Mouse (Mus musculus): ENCODE data around the gene Atad2b. TPM values are rescaled to one million over a fixed set of nuclear protein-coding genes. Genes with fewer than 3 reads are reported as not detected.
"Not testable (repeated sequence)": the region's sequence is repeated elsewhere in the genome, so short reads cannot be mapped to it uniquely, and the experiment has no call there.

Gene Atad2b
- polyA plus RNA-seq, 1 experiment from 2014 or later, result 5.3 TPM

GRCm38 (mm10) chr12:5005776-5006175, 88.6 kb downstream of the Atad2b start:
- H3K4me3 ChIP-seq (ENCODE audit: low read length); H3K4me2 ChIP-seq (ENCODE audit: low read depth, low read length); H3K9ac ChIP-seq (ENCODE audit: low read length); H3K4me1 ChIP-seq (ENCODE audit: control insufficient read depth, insufficient read depth, low read length); H3K27ac ChIP-seq (ENCODE audit: low read length); ATAC-seq (replicated peaks; ENCODE audit: extremely low read depth, insufficient read depth, low FRiP score); H3K36me3 ChIP-seq (ENCODE audit: control insufficient read depth, insufficient read depth); H3K27me3 ChIP-seq (ENCODE audit: control insufficient read depth, insufficient read depth, low read length); H3K9me3 ChIP-seq (replicated peaks; ENCODE audit: control insufficient read depth, low read length): not testable (repeated sequence)
- WGBS, result 84% methylated on average over 3 of the region's 3 CpGs

DNA sequence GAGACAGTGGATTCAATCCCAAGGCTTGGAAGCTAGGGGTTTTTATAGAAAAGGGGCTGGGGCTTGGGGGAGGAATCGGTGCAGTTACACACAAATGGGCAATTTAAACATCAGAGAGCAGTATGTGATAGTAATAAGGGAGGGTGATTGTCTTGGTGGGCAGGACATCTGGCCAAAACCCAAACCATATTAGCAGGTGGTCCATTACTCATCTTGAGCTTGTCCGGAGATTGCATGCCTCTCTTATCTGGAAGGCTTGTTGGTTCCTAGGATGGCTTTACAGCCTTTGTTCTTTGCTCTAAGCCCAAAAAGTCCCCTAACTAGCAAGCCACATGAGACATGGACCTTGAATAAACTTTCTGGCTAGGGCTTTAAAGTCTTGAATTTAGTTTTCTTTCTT, 91.5 kb downstream of the Atad2b start:
- H3K36me3 ChIP-seq (ENCODE audit: control insufficient read depth, insufficient read depth); H3K4me2 ChIP-seq (ENCODE audit: low read depth, low read length); H3K9me3 ChIP-seq (replicated peaks; ENCODE audit: control insufficient read depth, low read length); H3K27me3 ChIP-seq (ENCODE audit: control insufficient read depth, insufficient read depth, low read length); H3K4me3 ChIP-seq (ENCODE audit: low read length); H3K4me1 ChIP-seq (ENCODE audit: control insufficient read depth, insufficient read depth, low read length); ATAC-seq (replicated peaks; ENCODE audit: extremely low read depth, insufficient read depth, low FRiP score); H3K27ac ChIP-seq (ENCODE audit: low read length); H3K9ac ChIP-seq (ENCODE audit: low read length): not testable (repeated sequence)
- 58% methylated on average over 2 of the region's 2 CpGs for WGBS

DNA sequence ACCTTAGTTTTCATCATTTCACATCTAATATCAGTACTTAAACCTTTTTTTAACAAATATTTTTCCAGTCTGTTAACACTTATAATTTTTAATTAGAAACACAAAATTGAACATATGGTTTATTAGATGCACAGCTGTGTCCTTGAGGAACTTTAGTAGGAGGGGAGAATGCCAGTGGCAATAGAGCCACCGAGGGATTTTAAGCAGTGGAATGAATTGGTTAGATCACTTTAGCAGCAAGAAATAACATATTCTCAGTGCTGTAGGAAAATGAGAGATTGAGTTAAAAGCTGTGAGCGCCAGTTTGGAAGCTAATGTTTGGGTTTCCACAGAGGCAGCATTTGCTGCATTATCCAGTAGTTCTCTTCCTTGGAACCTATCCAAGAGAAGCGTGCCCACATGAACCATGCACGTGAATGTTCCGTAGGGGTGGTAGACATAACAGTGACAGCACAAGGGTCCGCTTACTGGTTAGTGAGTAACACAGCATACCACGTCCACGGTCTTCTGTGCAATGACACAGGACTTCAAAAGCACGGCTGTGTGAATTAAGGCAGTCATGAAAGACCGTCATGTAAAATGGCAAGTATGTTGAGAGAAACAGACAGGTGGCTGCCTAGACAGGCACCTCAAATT, 108.2 kb downstream of the Atad2b start:
- WGBS, result 87% methylated on average over 10 of the region's 10 CpGs
- Histone ChIP-seq H3K9ac (ENCODE audit: low read length) (no peak overlapping the region), H3K36me3 (ENCODE audit: control insufficient read depth, insufficient read depth) (peaks cover 19% of the 10 kb centered on the region), H3K27ac (ENCODE audit: low read length) (no peak overlapping the region), H3K4me3 (ENCODE audit: low read length) (no peak overlapping the region), H3K27me3 (ENCODE audit: control insufficient read depth, insufficient read depth, low read length) (no peaks in the 10 kb centered on the region), H3K4me2 (ENCODE audit: low read depth, low read length) (no peak overlapping the region), H3K4me1 (ENCODE audit: control insufficient read depth, insufficient read depth, low read length) (no peaks in the 10 kb centered on the region), H3K9me3 (replicated peaks; ENCODE audit: control insufficient read depth, low read length) (no peaks in the 10 kb centered on the region)
- ATAC-seq (replicated peaks; ENCODE audit: extremely low read depth, insufficient read depth, low FRiP score), result no peak

GRCm38 (mm10) chr12:5029035-5029434, 111.9 kb downstream of the Atad2b start:
- no peak overlapping the region for H3K4me2 ChIP-seq (ENCODE audit: low read depth, low read length)
- H3K4me3 ChIP-seq (ENCODE audit: low read length), result no peak overlapping the region
- ATAC-seq (replicated peaks; ENCODE audit: extremely low read depth, insufficient read depth, low FRiP score), result no peak
- no peak overlapping the region for H3K9ac ChIP-seq (ENCODE audit: low read length)
- peaks cover 34% of the 10 kb centered on the region for H3K36me3 ChIP-seq (ENCODE audit: control insufficient read depth, insufficient read depth)
- no peaks in the 10 kb centered on the region for H3K4me1 ChIP-seq (ENCODE audit: control insufficient read depth, insufficient read depth, low read length)
- no peaks in the 10 kb centered on the region for H3K9me3 ChIP-seq (replicated peaks; ENCODE audit: control insufficient read depth, low read length)
- H3K27me3 ChIP-seq (ENCODE audit: control insufficient read depth, insufficient read depth, low read length), result no peaks in the 10 kb centered on the region
- no peak overlapping the region for H3K27ac ChIP-seq (ENCODE audit: low read length)
- 74% methylated on average over 5 of the region's 5 CpGs for WGBS

DNA sequence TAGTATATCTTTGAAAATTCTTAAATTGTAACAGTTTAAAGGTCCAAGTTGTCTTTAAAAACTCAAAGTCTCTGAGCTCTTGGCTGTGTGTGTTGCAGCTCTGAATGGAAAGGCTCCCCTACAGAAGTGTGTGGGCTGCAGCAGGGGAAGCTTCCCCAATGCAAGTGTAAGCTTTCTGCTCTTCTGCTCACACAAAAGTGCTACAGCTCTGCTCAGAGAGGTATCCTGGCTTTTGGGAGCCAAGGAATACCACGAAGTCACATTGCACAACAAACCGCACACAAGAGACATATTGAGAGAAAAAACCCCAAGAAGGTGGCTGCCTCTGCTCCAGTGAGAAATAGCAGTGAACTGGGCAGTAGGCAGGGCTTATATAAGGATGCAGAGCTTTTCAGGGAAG, 120.9 kb downstream of the Atad2b start:
- H3K9me3 ChIP-seq (replicated peaks; ENCODE audit: control insufficient read depth, low read length), result no peaks in the 10 kb centered on the region
- no peak overlapping the region for H3K4me2 ChIP-seq (ENCODE audit: low read depth, low read length)
- no peak for ATAC-seq (replicated peaks; ENCODE audit: extremely low read depth, insufficient read depth, low FRiP score)
- no peaks in the 10 kb centered on the region for H3K4me1 ChIP-seq (ENCODE audit: control insufficient read depth, insufficient read depth, low read length)
- WGBS, result 94% methylated on average over 2 of the region's 2 CpGs
- no peak overlapping the region for H3K4me3 ChIP-seq (ENCODE audit: low read length)
- H3K36me3 ChIP-seq (ENCODE audit: control insufficient read depth, insufficient read depth), result peaks cover 42% of the 10 kb centered on the region
- H3K27ac ChIP-seq (ENCODE audit: low read length), result no peak overlapping the region
- no peak overlapping the region for H3K9ac ChIP-seq (ENCODE audit: low read length)
- H3K27me3 ChIP-seq (ENCODE audit: control insufficient read depth, insufficient read depth, low read length), result no peaks in the 10 kb centered on the region

DNA sequence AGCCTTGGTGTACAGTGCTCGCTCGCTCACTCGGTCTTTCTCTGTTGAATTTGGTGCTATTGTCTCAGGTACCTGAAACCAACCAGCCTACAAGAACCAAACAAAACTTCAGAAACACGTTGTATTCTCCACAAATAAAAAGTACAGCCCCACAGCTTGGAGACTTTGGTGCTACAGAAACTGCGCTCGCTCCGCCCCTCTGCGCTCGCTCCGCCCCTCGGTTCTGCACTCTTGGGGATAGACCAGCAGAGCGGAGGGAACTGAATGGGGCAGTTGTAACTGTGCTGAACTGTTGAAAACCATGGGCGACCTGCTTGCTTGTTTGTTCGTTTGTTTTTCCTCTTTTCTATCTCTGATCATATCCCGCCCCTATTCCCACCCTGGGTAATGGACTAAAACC, 127.0 kb downstream of the Atad2b start:
- no peaks in the 10 kb centered on the region for H3K4me1 ChIP-seq (ENCODE audit: control insufficient read depth, insufficient read depth, low read length)
- H3K4me3 ChIP-seq (ENCODE audit: low read length), result no peak overlapping the region
- no peaks in the 10 kb centered on the region for H3K9me3 ChIP-seq (replicated peaks; ENCODE audit: control insufficient read depth, low read length)
- H3K27ac ChIP-seq (ENCODE audit: low read length), result no peak overlapping the region
- whole genome bisulfite sequencing, result 89% methylated on average over 15 of the region's 15 CpGs
- H3K36me3 ChIP-seq (ENCODE audit: control insufficient read depth, insufficient read depth), result peaks cover 16% of the 10 kb centered on the region
- no peak overlapping the region for H3K4me2 ChIP-seq (ENCODE audit: low read depth, low read length)
- no peak overlapping the region for H3K9ac ChIP-seq (ENCODE audit: low read length)
- no peak for ATAC-seq (replicated peaks; ENCODE audit: extremely low read depth, insufficient read depth, low FRiP score)
- no peaks in the 10 kb centered on the region for H3K27me3 ChIP-seq (ENCODE audit: control insufficient read depth, insufficient read depth, low read length)

GRCm38 (mm10) chr12:5048104-5048503, 131.0 kb downstream of the Atad2b start:
- ATAC-seq (replicated peaks; ENCODE audit: extremely low read depth, insufficient read depth, low FRiP score), result no peak
- Histone ChIP-seq H3K9ac (ENCODE audit: low read length) (no peak overlapping the region), H3K27me3 (ENCODE audit: control insufficient read depth, insufficient read depth, low read length) (no peaks in the 10 kb centered on the region), H3K4me1 (ENCODE audit: control insufficient read depth, insufficient read depth, low read length) (no peaks in the 10 kb centered on the region), H3K4me2 (ENCODE audit: low read depth, low read length) (no peak overlapping the region), H3K9me3 (replicated peaks; ENCODE audit: control insufficient read depth, low read length) (peaks cover 24% of the 10 kb centered on the region), H3K4me3 (ENCODE audit: low read length) (no peak overlapping the region), H3K36me3 (ENCODE audit: control insufficient read depth, insufficient read depth) (peaks cover 10% of the 10 kb centered on the region), H3K27ac (ENCODE audit: low read length) (no peak overlapping the region)
- WGBS, result 88% methylated on average over 4 of the region's 4 CpGs

GRCm38 (mm10) chr12:5067590-5067989, 150.4 kb downstream of the Atad2b start:
- H3K9me3 ChIP-seq (replicated peaks; ENCODE audit: control insufficient read depth, low read length), result no peaks in the 10 kb centered on the region
- no peak overlapping the region for H3K9ac ChIP-seq (ENCODE audit: low read length)

DNA sequence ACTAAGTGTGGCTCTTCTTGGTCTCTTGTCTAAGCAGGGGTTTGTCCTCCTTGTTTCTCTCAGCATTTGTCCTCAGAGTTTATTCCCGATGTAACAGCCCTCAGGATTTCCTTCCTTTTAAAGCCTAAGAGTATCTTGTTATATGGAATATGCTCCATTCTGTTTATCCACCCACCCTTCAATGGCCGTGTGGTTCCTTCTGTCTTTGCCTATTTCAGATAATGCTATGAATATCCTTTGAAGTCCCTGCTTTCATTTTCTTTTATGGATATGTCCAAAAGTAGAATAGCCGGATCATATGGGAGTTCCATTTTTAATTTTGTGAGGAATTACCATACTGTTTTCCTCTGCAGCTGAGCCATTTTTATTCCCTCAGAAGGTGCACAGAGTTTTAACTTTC, 153.0 kb downstream of the Atad2b start:
- H3K4me1 ChIP-seq (ENCODE audit: control insufficient read depth, insufficient read depth, low read length), result no peaks in the 10 kb centered on the region
- no peak overlapping the region for H3K4me2 ChIP-seq (ENCODE audit: low read depth, low read length)
- H3K27me3 ChIP-seq (ENCODE audit: control insufficient read depth, insufficient read depth, low read length), result no peaks in the 10 kb centered on the region
- H3K9me3 ChIP-seq (replicated peaks; ENCODE audit: control insufficient read depth, low read length), result no peaks in the 10 kb centered on the region
- no peak for ATAC-seq (replicated peaks; ENCODE audit: extremely low read depth, insufficient read depth, low FRiP score)
- no peak overlapping the region for H3K9ac ChIP-seq (ENCODE audit: low read length)
- no peaks in the 10 kb centered on the region for H3K36me3 ChIP-seq (ENCODE audit: control insufficient read depth, insufficient read depth)
- no peak overlapping the region for H3K4me3 ChIP-seq (ENCODE audit: low read length)
- H3K27ac ChIP-seq (ENCODE audit: low read length), result no peak overlapping the region
- 77% methylated on average over 3 of the region's 3 CpGs for WGBS

More at GRCm38 (mm10) chr12:5067590-5067989, 150.4 kb downstream of the Atad2b start:
- H3K4me3 ChIP-seq (ENCODE audit: low read length), result no peak overlapping the region
- no peaks in the 10 kb centered on the region for H3K4me1 ChIP-seq (ENCODE audit: control insufficient read depth, insufficient read depth, low read length)
- H3K36me3 ChIP-seq (ENCODE audit: control insufficient read depth, insufficient read depth), result no peaks in the 10 kb centered on the region
- WGBS, result 55% methylated on average over 3 of the region's 3 CpGs
- no peaks in the 10 kb centered on the region for H3K27me3 ChIP-seq (ENCODE audit: control insufficient read depth, insufficient read depth, low read length)
- no peak overlapping the region for H3K27ac ChIP-seq (ENCODE audit: low read length)
- ATAC-seq (replicated peaks; ENCODE audit: extremely low read depth, insufficient read depth, low FRiP score), result no peak
- H3K4me2 ChIP-seq (ENCODE audit: low read depth, low read length), result no peak overlapping the region

Measured in heart, embryonic 16.5 days (tissue).